Mouse (Mus musculus): ENCODE data around the gene Stard3. TPM values are rescaled to one million over a fixed set of nuclear protein-coding genes. Genes with fewer than 3 reads are reported as not detected.

Stard3 gene
- total RNA-seq, 2 experiments from 2014 or later: 31.5 to 34.3 TPM

GRCm38 (mm10) chr11:98345253-98345652, 12.9 kb upstream of the Stard3 start:
- peak; percentile 80 to 91 for DNase-seq (ENCODE audit: extremely low spot score in 1 of 2, low spot score in 1 of 2)

GRCm38 (mm10) chr11:98346168-98346567, 12.0 kb upstream of the Stard3 start:
- no peak for DNase-seq (ENCODE audit: extremely low spot score in 1 of 2, low spot score in 1 of 2)

- no peak for DNase-seq (ENCODE audit: extremely low spot score in 1 of 2, low spot score in 1 of 2)
Observed at GRCm38 (mm10) chr11:98347385-98348082, 10.6 kb upstream of the Stard3 start.

- DNase-seq (ENCODE audit: extremely low spot score in 1 of 2, low spot score in 1 of 2): peak; percentile 56 to 59
Observed at GRCm38 (mm10) chr11:98348083-98348961, 9.8 kb upstream of the Stard3 start, which contains the start of gene Ppp1r1b. Gene Ppp1r1b, plus strand, starts transcription at chr11:98348404.

- DNase-seq (ENCODE audit: extremely low spot score in 1 of 2, low spot score in 1 of 2): no peak
Observed at GRCm38 (mm10) chr11:98349308-98349707, 8.9 kb upstream of the Stard3 start.

- DNase-seq (ENCODE audit: extremely low spot score in 1 of 2, low spot score in 1 of 2): no peak
Observed at GRCm38 (mm10) chr11:98352272-98352990, 5.7 kb upstream of the Stard3 start.

GRCm38 (mm10) chr11:98353651-98354211, 4.4 kb upstream of the Stard3 start:
- no peak for DNase-seq (ENCODE audit: extremely low spot score in 1 of 2, low spot score in 1 of 2)

GRCm38 (mm10) chr11:98354445-98354844, 3.7 kb upstream of the Stard3 start:
- no peak for DNase-seq (ENCODE audit: extremely low spot score in 1 of 2, low spot score in 1 of 2)

- peak in 1 of 2 experiments; percentile 49 for DNase-seq (ENCODE audit: extremely low spot score in 1 of 2, low spot score in 1 of 2)
Observed at GRCm38 (mm10) chr11:98355732-98356299, 2.4 kb upstream of the Stard3 start.

GRCm38 (mm10) chr11:98356625-98357394, 1.4 kb upstream of the Stard3 start:
- no peak for DNase-seq (ENCODE audit: extremely low spot score in 1 of 2, low spot score in 1 of 2)

GRCm38 (mm10) chr11:98357396-98358160, 590 bp upstream of the Stard3 start:
- no peak for DNase-seq (ENCODE audit: extremely low spot score in 1 of 2, low spot score in 1 of 2)

- no peak for DNase-seq (ENCODE audit: extremely low spot score in 1 of 2, low spot score in 1 of 2)
Observed at GRCm38 (mm10) chr11:98360866-98361521, 2.8 kb downstream of the Stard3 start.

GRCm38 (mm10) chr11:98363817-98364216, 5.6 kb downstream of the Stard3 start:
- DNase-seq (ENCODE audit: extremely low spot score in 1 of 2, low spot score in 1 of 2): no peak

- DNase-seq (ENCODE audit: extremely low spot score in 1 of 2, low spot score in 1 of 2): no peak
Observed at GRCm38 (mm10) chr11:98364410-98364809, 6.2 kb downstream of the Stard3 start.

GRCm38 (mm10) chr11:98366290-98366689, 8.1 kb downstream of the Stard3 start:
- DNase-seq (ENCODE audit: extremely low spot score in 1 of 2, low spot score in 1 of 2): no peak

GRCm38 (mm10) chr11:98367171-98367862, 9.1 kb downstream of the Stard3 start:
- no peak for DNase-seq (ENCODE audit: extremely low spot score in 1 of 2, low spot score in 1 of 2)

GRCm38 (mm10) chr11:98367863-98368186, 9.7 kb downstream of the Stard3 start:
- no peak for DNase-seq (ENCODE audit: extremely low spot score in 1 of 2, low spot score in 1 of 2)

GRCm38 (mm10) chr11:98369337-98369736, 11.2 kb downstream of the Stard3 start:
- DNase-seq (ENCODE audit: extremely low spot score in 1 of 2, low spot score in 1 of 2): no peak

Data from layer of hippocampus, postnatal 25 days (tissue).